Comparison of ENCODE assay signal across 9 mouse cellular contexts in genomic region chr3:51378665-51378946, GRCm38 (mm10). TPM values are rescaled to one million over a fixed set of nuclear protein-coding genes. Genes with fewer than 3 reads are reported as not detected.
DNase-seq lines count a peak whose midpoint lies in the region; ATAC-seq and TF ChIP-seq lines count a peak whose summit lies in the region.
"Had no signal": no experiment of that assay in that cellular context is flagged by ENCODE, and none has a peak within 500 bp of the region (broad histone marks: within the 10 kb centered on the region; RNA-seq: fewer than 3 reads in every experiment).

No protein-coding gene starts in this region.

- no peak for DNase-seq in kidney, postnatal 0 days (ENCODE audit: low spot score)
- no peak for DNase-seq in kidney, postnatal 14 days
- DNase-seq in embryonic facial prominence, embryonic 10.5 days (ENCODE audit: low spot score) = no peak
- DNase-seq in intestine, embryonic 14.5 days (ENCODE audit: low spot score) = no peak
- DNase-seq in midbrain, postnatal 0 days (ENCODE audit: low spot score) = no peak
- no peak for DNase-seq in left cerebral cortex, adult 9 months (ENCODE audit: low spot score in 2 of 2)
- DNase-seq in cerebellum, postnatal 14 days = no peak
- no peak for DNase-seq in testis, postnatal 10 days (ENCODE audit: low spot score)

- no peak for TF ChIP-seq CTCF in kidney, postnatal 0 days (IDR thresholded peaks at IDR 0.05; ENCODE audit: low read depth)
- TF ChIP-seq CTCF in midbrain, postnatal 0 days (IDR thresholded peaks at IDR 0.05) = no peak

- no peak overlapping the region for H3K27ac ChIP-seq in kidney, postnatal 0 days
- peak overlapping the region; percentile 63 for H3K27ac ChIP-seq in embryonic facial prominence, embryonic 10.5 days (replicated peaks)
- no peak overlapping the region for H3K27ac ChIP-seq in intestine, embryonic 14.5 days (ENCODE audit: low read depth)
- no peak overlapping the region for H3K27ac ChIP-seq in midbrain, postnatal 0 days (ENCODE audit: low read depth, low read length)

- H3K36me3 ChIP-seq in kidney, postnatal 0 days (ENCODE audit: insufficient read depth, low read length) = no peaks in the 10 kb centered on the region
- H3K36me3 ChIP-seq in embryonic facial prominence, embryonic 10.5 days (replicated peaks) = no peaks in the 10 kb centered on the region
- no peaks in the 10 kb centered on the region for H3K36me3 ChIP-seq in intestine, embryonic 14.5 days (ENCODE audit: control insufficient read depth, insufficient read depth, low read length)
- no peaks in the 10 kb centered on the region for H3K36me3 ChIP-seq in midbrain, postnatal 0 days (ENCODE audit: insufficient read depth, low read length)

- no peak for ATAC-seq in kidney, postnatal 0 days (replicated peaks; ENCODE audit: low FRiP score, low read depth)
- ATAC-seq in intestine, embryonic 14.5 days (replicated peaks; ENCODE audit: low FRiP score, low TSS enrichment, low read depth) = no peak
- ATAC-seq in midbrain, postnatal 0 days (ENCODE audit: low FRiP score) = no peak

- WGBS in kidney, postnatal 0 days = 82% methylated on average over 3 of the region's 3 CpGs
- 79% methylated on average over 3 of the region's 3 CpGs for WGBS in embryonic facial prominence, embryonic 10.5 days
- 74% methylated on average over 3 of the region's 3 CpGs for WGBS in intestine, embryonic 14.5 days
- 89% methylated on average over 3 of the region's 3 CpGs for WGBS in midbrain, postnatal 0 days

- 0 out of 2 replicates have a peak overlapping the region, but pooled peaks have one; percentile 9 for H3K9ac ChIP-seq in kidney, postnatal 0 days (ENCODE audit: low read depth, low read length)
- H3K9ac ChIP-seq in intestine, embryonic 14.5 days (ENCODE audit: low read length) = peak overlapping the region; percentile 41
- H3K9ac ChIP-seq in midbrain, postnatal 0 days (replicated peaks; ENCODE audit: low read length, poor library complexity, severe bottlenecking) = no peak overlapping the region

- H3K9me3 ChIP-seq in kidney, postnatal 0 days (replicated peaks; ENCODE audit: low read length) = no peaks in the 10 kb centered on the region
- H3K9me3 ChIP-seq in embryonic facial prominence, embryonic 10.5 days = no peaks in the 10 kb centered on the region
- 0 out of 2 replicates have a peak, but pooled peaks cover 3% of the 10 kb centered on the region for H3K9me3 ChIP-seq in intestine, embryonic 14.5 days (ENCODE audit: control insufficient read depth, low read length)
- no peaks in the 10 kb centered on the region for H3K9me3 ChIP-seq in midbrain, postnatal 0 days (ENCODE audit: low read length)

- no peaks in the 10 kb centered on the region for H3K27me3 ChIP-seq in kidney, postnatal 0 days (ENCODE audit: insufficient read depth, low read length)
- H3K27me3 ChIP-seq in embryonic facial prominence, embryonic 10.5 days (replicated peaks; ENCODE audit: low read depth, poor library complexity, severe bottlenecking) = no peaks in the 10 kb centered on the region
- H3K27me3 ChIP-seq in intestine, embryonic 14.5 days (replicated peaks; ENCODE audit: control insufficient read depth, insufficient read depth, low read length) = no peaks in the 10 kb centered on the region
- no peaks in the 10 kb centered on the region for H3K27me3 ChIP-seq in midbrain, postnatal 0 days (ENCODE audit: insufficient read depth, low read length)

- H3K4me2 ChIP-seq in kidney, postnatal 0 days (ENCODE audit: low read length) = peak overlapping the region; percentile 53
- peak overlapping the region; percentile 55 for H3K4me2 ChIP-seq in intestine, embryonic 14.5 days (ENCODE audit: low read length)
- H3K4me2 ChIP-seq in midbrain, postnatal 0 days (ENCODE audit: low read depth, low read length, poor library complexity, severe bottlenecking) = peak overlapping the region; percentile 33; the same call in 1 of the 2 replicates

- H3K4me3 ChIP-seq in kidney, postnatal 0 days (replicated peaks; ENCODE audit: low read depth, low read length) = peak overlapping the region; percentile 17; the same call in 1 of the 2 replicates
- peak overlapping the region; percentile 43; the same call in 1 of the 2 replicates for H3K4me3 ChIP-seq in embryonic facial prominence, embryonic 10.5 days
- H3K4me3 ChIP-seq in intestine, embryonic 14.5 days (ENCODE audit: low read depth, low read length) = peak overlapping the region; percentile 34; the same call in 1 of the 2 replicates
- no peak overlapping the region for H3K4me3 ChIP-seq in midbrain, postnatal 0 days (ENCODE audit: low read depth, low read length)

- no peaks in the 10 kb centered on the region for H3K4me1 ChIP-seq in kidney, postnatal 0 days (replicated peaks; ENCODE audit: insufficient read depth, low read length)
- peaks cover 12% of the 10 kb centered on the region; the same call in 1 of the 2 replicates for H3K4me1 ChIP-seq in embryonic facial prominence, embryonic 10.5 days
- peaks cover 10% of the 10 kb centered on the region; the same call in 1 of the 2 replicates for H3K4me1 ChIP-seq in intestine, embryonic 14.5 days (replicated peaks; ENCODE audit: control insufficient read depth, insufficient read depth, low read length)
- no peaks in the 10 kb centered on the region for H3K4me1 ChIP-seq in midbrain, postnatal 0 days (ENCODE audit: insufficient read depth, low read length)

RNA-seq across cellular contexts. Expression of gene Mgarp, which starts 17.9 kb away (rescaled TPM):
- 0.76 and 0.88 TPM in 2 replicates for polyA plus RNA-seq in kidney, postnatal 0 days (2015; fragmentation: Nextera tagmentation; extraction: Ambion mirVana)
- polyA plus RNA-seq in embryonic facial prominence, embryonic 10.5 days (2016; fragmentation: Nextera tagmentation; extraction: Ambion mirVana) = 8.0 and 8.7 TPM in 2 replicates
- 4.6 and 4.8 TPM in 2 replicates for polyA plus RNA-seq in intestine, embryonic 14.5 days (2014; fragmentation: Nextera tagmentation; extraction: Ambion mirVana)
- 0.49 TPM in 1 of 2 replicates, not detected in the other for total RNA-seq in midbrain, postnatal 0 days (2014; rRNA removed)
- 0.40 and 0.49 TPM in 2 replicates for polyA plus RNA-seq in midbrain, postnatal 0 days (2015; fragmentation: Nextera tagmentation; extraction: Ambion mirVana)
- total RNA-seq: layer of hippocampus, postnatal 14 days had no signal

RNA-seq across cellular contexts. Expression of gene Ndufc1, which starts 30.2 kb away (rescaled TPM):
- polyA plus RNA-seq in kidney, postnatal 0 days (2015; fragmentation: Nextera tagmentation; extraction: Ambion mirVana) = 1,354 and 1,434 TPM in 2 replicates
- polyA plus RNA-seq in embryonic facial prominence, embryonic 10.5 days (2016; fragmentation: Nextera tagmentation; extraction: Ambion mirVana) = 646 and 663 TPM in 2 replicates
- polyA plus RNA-seq in intestine, embryonic 14.5 days (2014; fragmentation: Nextera tagmentation; extraction: Ambion mirVana) = 751 and 824 TPM in 2 replicates
- total RNA-seq in midbrain, postnatal 0 days (2014; rRNA removed) = 31.5 and 36.4 TPM in 2 replicates
- polyA plus RNA-seq in midbrain, postnatal 0 days (2015; fragmentation: Nextera tagmentation; extraction: Ambion mirVana) = 961 and 994 TPM in 2 replicates

RNA-seq across cellular contexts. Expression of gene Naa15, which starts 36.3 kb away (rescaled TPM):
- polyA plus RNA-seq in kidney, postnatal 0 days (2015; fragmentation: Nextera tagmentation; extraction: Ambion mirVana) = 26.5 and 26.6 TPM in 2 replicates
- polyA plus RNA-seq in embryonic facial prominence, embryonic 10.5 days (2016; fragmentation: Nextera tagmentation; extraction: Ambion mirVana) = 68.2 and 69.9 TPM in 2 replicates
- polyA plus RNA-seq in intestine, embryonic 14.5 days (2014; fragmentation: Nextera tagmentation; extraction: Ambion mirVana) = 37.3 and 42.1 TPM in 2 replicates
- 19.5 and 33.8 TPM in 2 replicates for total RNA-seq in midbrain, postnatal 0 days (2014; rRNA removed)
- 26.4 and 29.7 TPM in 2 replicates for polyA plus RNA-seq in midbrain, postnatal 0 days (2015; fragmentation: Nextera tagmentation; extraction: Ambion mirVana)

RNA-seq across cellular contexts. Expression of gene Elf2, which starts 38.1 kb away (rescaled TPM):
- polyA plus RNA-seq in kidney, postnatal 0 days (2015; fragmentation: Nextera tagmentation; extraction: Ambion mirVana) = 56.2 and 60.3 TPM in 2 replicates
- polyA plus RNA-seq in embryonic facial prominence, embryonic 10.5 days (2016; fragmentation: Nextera tagmentation; extraction: Ambion mirVana) = 42.0 and 49.2 TPM in 2 replicates
- polyA plus RNA-seq in intestine, embryonic 14.5 days (2014; fragmentation: Nextera tagmentation; extraction: Ambion mirVana) = 57.4 and 65.1 TPM in 2 replicates
- 38.7 and 45.6 TPM in 2 replicates for total RNA-seq in midbrain, postnatal 0 days (2014; rRNA removed)
- 22.2 and 26.1 TPM in 2 replicates for polyA plus RNA-seq in midbrain, postnatal 0 days (2015; fragmentation: Nextera tagmentation; extraction: Ambion mirVana)
